Mouse (Mus musculus): ENCODE measurements around the gene Pabpn1l. TPM values are rescaled to one million over a fixed set of nuclear protein-coding genes. Genes with fewer than 3 reads are reported as not detected.
"Not testable (repeated sequence)": the region's sequence is repeated elsewhere in the genome, so short reads cannot be mapped to it uniquely, and the experiment has no call there.

Gene Pabpn1l
- total RNA-seq, 1 experiment = not detected

GRCm38 (mm10) chr8:122635878-122636802, 13.6 kb upstream of the Pabpn1l start:
- Histone ChIP-seq H3K27ac (ENCODE audit: insufficient read depth, low read depth, low read length, poor library complexity, severe bottlenecking) (no peak overlapping the region), H3K4me3 (ENCODE audit: insufficient read depth in 1 of 2, low read depth in 1 of 2, low read length in 2 of 2, poor library complexity in 1 of 2, severe bottlenecking in 1 of 2) (no peak overlapping the region), H3K36me3 (ENCODE audit: control insufficient read depth, insufficient read depth, low read length, poor library complexity, severe bottlenecking) (no peaks in the 10 kb centered on the region), H3K9me3 (ENCODE audit: control insufficient read depth, insufficient read depth, low read depth, low read length) (no peaks in the 10 kb centered on the region), H3K9ac (ENCODE audit: insufficient read depth, low read depth, low read length, poor library complexity, severe bottlenecking) (no peak overlapping the region), H3K4me1 (ENCODE audit: control insufficient read depth in 2 of 2, insufficient read depth in 2 of 2, low read length in 2 of 2, poor library complexity in 1 of 2) (peaks cover 0 to 9% of the 10 kb centered on the region in 2 experiments; a peak in 1 of 4 replicates)
- no peak for DNase-seq (ENCODE audit: low read depth, low spot score)
- TF ChIP-seq HCFC1 (IDR thresholded peaks at IDR 0.05; ENCODE audit: borderline replicate concordance, insufficient read depth, low read length) (no peak), MAFK (IDR thresholded peaks at IDR 0.05; ENCODE audit: insufficient read depth, low read depth, low read length) (no peak), CHD2 (IDR thresholded peaks at IDR 0.05; ENCODE audit: low read depth, low read length) (no peak), ZNF384 (IDR thresholded peaks at IDR 0.05; ENCODE audit: low read depth, low read length) (no peak), ZC3H11A (IDR thresholded peaks at IDR 0.05; ENCODE audit: borderline replicate concordance, low read depth, low read length) (no peak)
- in situ Hi-C loops (cut with MboI; ENCODE audit: low sequenced_read_pairs in 2 of 2, unreplicated experiment in 2 of 2) = no loop called here

- DNase-seq (ENCODE audit: low read depth, low spot score) = no peak
- in situ Hi-C loops (cut with MboI; ENCODE audit: low sequenced_read_pairs in 2 of 2, unreplicated experiment in 2 of 2) = no loop called here
- no peaks in the 10 kb centered on the region for H3K9me3 ChIP-seq (ENCODE audit: control insufficient read depth, insufficient read depth, low read depth, low read length)
- no peaks in the 10 kb centered on the region for H3K36me3 ChIP-seq (ENCODE audit: control insufficient read depth, insufficient read depth, low read length, poor library complexity, severe bottlenecking)
- H3K27ac ChIP-seq (ENCODE audit: insufficient read depth, low read depth, low read length, poor library complexity, severe bottlenecking) = no peak overlapping the region
- H3K9ac ChIP-seq (ENCODE audit: insufficient read depth, low read depth, low read length, poor library complexity, severe bottlenecking) = no peak overlapping the region
- H3K4me1 ChIP-seq (ENCODE audit: control insufficient read depth in 2 of 2, insufficient read depth in 2 of 2, low read length in 2 of 2, poor library complexity in 1 of 2) = peaks cover 0 to 13% of the 10 kb centered on the region in 2 experiments; a peak in 1 of 4 replicates
- no peak overlapping the region for H3K4me3 ChIP-seq (ENCODE audit: insufficient read depth in 1 of 2, low read depth in 1 of 2, low read length in 2 of 2, poor library complexity in 1 of 2, severe bottlenecking in 1 of 2)
- TF ChIP-seq CHD2 (IDR thresholded peaks at IDR 0.05; ENCODE audit: low read depth, low read length) (no peak), HCFC1 (IDR thresholded peaks at IDR 0.05; ENCODE audit: borderline replicate concordance, insufficient read depth, low read length) (no peak), ZC3H11A (IDR thresholded peaks at IDR 0.05; ENCODE audit: borderline replicate concordance, low read depth, low read length) (no peak), MAFK (IDR thresholded peaks at IDR 0.05; ENCODE audit: insufficient read depth, low read depth, low read length) (no peak), ZNF384 (IDR thresholded peaks at IDR 0.05; ENCODE audit: low read depth, low read length) (no peak)
Observed at GRCm38 (mm10) chr8:122633205-122633604, 10.7 kb upstream of the Pabpn1l start.

GRCm38 (mm10) chr8:122632134-122632533, 9.6 kb upstream of the Pabpn1l start:
- in situ Hi-C loops (cut with MboI; ENCODE audit: low sequenced_read_pairs in 2 of 2, unreplicated experiment in 2 of 2); H3K4me3 ChIP-seq (ENCODE audit: insufficient read depth in 1 of 2, low read depth in 1 of 2, low read length in 2 of 2, poor library complexity in 1 of 2, severe bottlenecking in 1 of 2); H3K9ac ChIP-seq (ENCODE audit: insufficient read depth, low read depth, low read length, poor library complexity, severe bottlenecking); H3K9me3 ChIP-seq (ENCODE audit: control insufficient read depth, insufficient read depth, low read depth, low read length); H3K27ac ChIP-seq (ENCODE audit: insufficient read depth, low read depth, low read length, poor library complexity, severe bottlenecking); H3K4me1 ChIP-seq (ENCODE audit: control insufficient read depth in 2 of 2, insufficient read depth in 2 of 2, low read length in 2 of 2, poor library complexity in 1 of 2); H3K36me3 ChIP-seq (ENCODE audit: control insufficient read depth, insufficient read depth, low read length, poor library complexity, severe bottlenecking); DNase-seq (ENCODE audit: low read depth, low spot score): not testable (repeated sequence)
- TF ChIP-seq ZNF384 (IDR thresholded peaks at IDR 0.05; ENCODE audit: low read depth, low read length) = 0 out of 2 replicates have a peak, but pooled peaks have one; percentile 50

- in situ Hi-C loops (cut with MboI; ENCODE audit: low sequenced_read_pairs in 2 of 2, unreplicated experiment in 2 of 2) = no loop called here
- DNase-seq (ENCODE audit: low read depth, low spot score) = no peak
- Histone ChIP-seq H3K4me3 (ENCODE audit: insufficient read depth in 1 of 2, low read depth in 1 of 2, low read length in 2 of 2, poor library complexity in 1 of 2, severe bottlenecking in 1 of 2) (peak overlapping the region; percentile 63 to 66), H3K9me3 (ENCODE audit: control insufficient read depth, insufficient read depth, low read depth, low read length) (no peaks in the 10 kb centered on the region), H3K27ac (ENCODE audit: insufficient read depth, low read depth, low read length, poor library complexity, severe bottlenecking) (no peak overlapping the region), H3K4me1 (ENCODE audit: control insufficient read depth in 2 of 2, insufficient read depth in 2 of 2, low read length in 2 of 2, poor library complexity in 1 of 2) (peaks cover 0 to 6% of the 10 kb centered on the region in 2 experiments; a peak in 1 of 4 replicates), H3K36me3 (ENCODE audit: control insufficient read depth, insufficient read depth, low read length, poor library complexity, severe bottlenecking) (no peaks in the 10 kb centered on the region), H3K9ac (ENCODE audit: insufficient read depth, low read depth, low read length, poor library complexity, severe bottlenecking) (peak overlapping the region; percentile 50)
- TF ChIP-seq MAFK (IDR thresholded peaks at IDR 0.05; ENCODE audit: insufficient read depth, low read depth, low read length) (no peak), HCFC1 (IDR thresholded peaks at IDR 0.05; ENCODE audit: borderline replicate concordance, insufficient read depth, low read length) (no peak), ZNF384 (IDR thresholded peaks at IDR 0.05; ENCODE audit: low read depth, low read length) (no peak), ZC3H11A (IDR thresholded peaks at IDR 0.05; ENCODE audit: borderline replicate concordance, low read depth, low read length) (no peak), CHD2 (IDR thresholded peaks at IDR 0.05; ENCODE audit: low read depth, low read length) (no peak)
Observed at GRCm38 (mm10) chr8:122630696-122631095, 8.2 kb upstream of the Pabpn1l start.

All from ES-E14 (cell line).